Mouse (Mus musculus) adrenal gland, postnatal 25 days (tissue): ENCODE measurements around the gene Mecr. TPM values are rescaled to one million over a fixed set of nuclear protein-coding genes. Genes with fewer than 3 reads are reported as not detected.
A peak's percentile ranks its signal among the peaks of the same experiment; 100 is the strongest.

Experiments
- DNase-seq: peaks from one replicate; pipeline ENCODE4 v3.0.0; 2021; ENCODE audit warnings: mixed read lengths
- total RNA-seq: library from RNA; stranded (reverse); gene quantifications from 2 replicates; pipeline ENCODE4 v1.2.3, GENCODE M21; 2021

The Mecr gene
- total RNA-seq, 1 experiment from 2014 or later = 81.7 TPM

DNA sequence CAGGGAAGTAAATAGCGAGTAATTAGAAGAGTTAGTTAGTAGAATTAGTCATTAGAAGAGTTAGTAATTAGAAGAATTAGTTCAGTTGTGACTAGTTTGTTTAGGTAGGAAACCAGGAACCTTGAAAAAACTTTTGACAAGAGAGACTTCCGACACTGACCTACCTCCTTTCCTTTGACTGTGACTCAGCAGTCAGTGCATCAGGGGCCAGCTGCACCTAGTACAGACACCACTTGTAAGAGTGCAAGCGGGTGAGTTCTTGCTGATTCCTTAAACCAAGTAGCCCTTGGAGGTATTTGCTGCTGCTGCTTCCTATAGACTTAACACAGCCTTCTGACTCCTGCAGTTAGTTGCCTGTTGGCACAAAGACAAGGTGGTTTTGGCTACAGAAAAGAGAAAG is 47.4 kb downstream of the Mecr start:
- DNase-seq = no peak

GRCm38 (mm10) chr4:131897109-131897508 is 53.8 kb downstream of the Mecr start:
- DNase-seq = no peak

- no peak for DNase-seq
Measured at GRCm38 (mm10) chr4:131897787-131898186, 54.5 kb downstream of the Mecr start.

GRCm38 (mm10) chr4:131898503-131899179 is 55.4 kb downstream of the Mecr start:
- DNase-seq = no peak

DNA sequence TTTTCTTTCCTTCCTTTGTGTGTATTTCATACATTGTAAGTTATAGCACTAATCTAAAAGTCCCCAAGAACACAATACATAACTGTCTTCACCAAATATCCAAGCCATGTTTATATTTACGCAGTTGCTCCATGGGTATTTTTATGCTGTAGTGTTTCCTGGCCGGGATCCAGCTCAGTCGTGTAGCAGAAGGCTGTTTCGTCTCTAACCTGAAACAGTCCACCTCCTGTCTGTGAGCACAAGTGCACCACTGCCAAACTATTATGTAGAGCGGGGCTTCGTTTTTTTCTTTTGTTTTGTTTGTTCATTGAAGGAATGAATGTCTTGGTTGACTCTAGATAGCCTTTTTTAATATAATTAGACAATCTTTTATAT is 55.9 kb downstream of the Mecr start:
- no peak for DNase-seq

GRCm38 (mm10) chr4:131901090-131901489 is 57.8 kb downstream of the Mecr start:
- DNase-seq = no peak

GRCm38 (mm10) chr4:131904478-131904877 is 61.2 kb downstream of the Mecr start:
- DNase-seq = peak; percentile 49

- DNase-seq = no peak
Measured at GRCm38 (mm10) chr4:131906423-131906822, 63.2 kb downstream of the Mecr start.

DNA sequence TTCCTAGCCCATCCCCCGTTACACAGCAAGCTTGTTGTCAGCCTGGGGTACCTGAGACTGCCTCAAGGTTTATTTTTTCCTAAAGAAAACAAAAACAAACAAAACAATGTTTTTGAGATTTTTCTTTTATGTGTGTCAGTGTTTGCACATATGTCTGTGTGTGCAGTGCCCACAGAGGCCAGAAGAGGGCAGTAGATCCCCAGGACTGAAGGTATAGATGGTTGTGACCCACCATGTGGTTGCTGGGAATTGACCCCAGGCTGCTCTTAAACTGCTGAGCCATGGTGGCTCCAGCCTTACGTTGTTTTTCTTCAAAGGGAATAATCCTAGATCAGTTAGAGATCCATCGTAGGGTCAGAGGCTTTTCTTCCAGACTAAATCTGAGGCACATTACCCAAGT is 64.6 kb downstream of the Mecr start:
- DNase-seq = no peak

GRCm38 (mm10) chr4:131910237-131910994 is 67.1 kb downstream of the Mecr start:
- DNase-seq = no peak

- no peak for DNase-seq
Measured at GRCm38 (mm10) chr4:131911521-131911920, 68.3 kb downstream of the Mecr start.

DNA sequence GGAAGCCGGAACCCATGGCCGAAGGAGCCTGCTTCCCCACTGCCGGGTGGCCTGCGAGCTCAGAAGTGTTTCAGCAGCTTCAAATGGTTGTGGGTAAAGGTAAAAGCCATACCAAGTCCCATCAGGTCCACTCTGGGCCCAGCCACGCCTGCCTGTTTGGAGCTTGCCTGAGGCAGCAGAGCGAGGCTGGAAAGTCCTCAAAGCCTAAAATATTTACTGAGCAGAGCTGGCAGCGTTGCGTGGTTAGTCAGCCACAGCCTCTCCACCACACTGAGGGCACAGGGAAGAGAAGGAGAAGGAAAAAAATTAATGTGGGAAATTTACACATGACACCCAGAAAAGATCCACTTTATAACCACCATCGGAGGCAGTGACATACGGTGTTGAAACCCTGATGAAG is 70.3 kb downstream of the Mecr start:
- DNase-seq = peak; percentile 47

DNA sequence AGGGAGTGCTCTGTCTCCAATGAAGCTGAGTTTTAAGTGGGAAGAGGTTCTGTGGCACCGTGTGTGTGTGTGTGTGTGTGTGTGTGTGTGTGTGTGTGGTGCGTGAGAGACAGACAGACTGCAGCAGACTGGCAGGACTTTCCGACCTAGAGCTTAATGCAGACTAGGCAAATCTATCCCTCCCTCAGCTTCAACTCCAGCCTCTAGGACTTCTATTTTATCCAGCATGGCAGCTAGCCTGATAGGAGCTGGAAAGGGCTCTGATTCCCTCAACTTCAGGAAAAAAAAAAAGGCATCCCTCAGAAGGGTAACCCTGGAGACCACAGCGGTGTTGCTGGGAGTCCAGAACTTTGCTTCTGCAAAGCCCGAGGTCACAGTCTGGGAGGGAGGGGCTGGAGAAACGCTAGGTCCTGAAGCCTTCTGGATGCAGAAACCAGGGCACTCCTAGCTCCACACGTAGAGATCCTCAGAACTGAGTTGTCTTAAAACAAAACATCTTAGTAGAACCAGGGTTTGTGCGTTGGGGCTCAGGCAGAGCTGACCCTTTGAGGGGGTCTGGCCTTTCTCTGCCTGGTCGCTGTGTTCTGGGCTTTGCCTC is 70.9 kb downstream of the Mecr start:
- no peak for DNase-seq

DNA sequence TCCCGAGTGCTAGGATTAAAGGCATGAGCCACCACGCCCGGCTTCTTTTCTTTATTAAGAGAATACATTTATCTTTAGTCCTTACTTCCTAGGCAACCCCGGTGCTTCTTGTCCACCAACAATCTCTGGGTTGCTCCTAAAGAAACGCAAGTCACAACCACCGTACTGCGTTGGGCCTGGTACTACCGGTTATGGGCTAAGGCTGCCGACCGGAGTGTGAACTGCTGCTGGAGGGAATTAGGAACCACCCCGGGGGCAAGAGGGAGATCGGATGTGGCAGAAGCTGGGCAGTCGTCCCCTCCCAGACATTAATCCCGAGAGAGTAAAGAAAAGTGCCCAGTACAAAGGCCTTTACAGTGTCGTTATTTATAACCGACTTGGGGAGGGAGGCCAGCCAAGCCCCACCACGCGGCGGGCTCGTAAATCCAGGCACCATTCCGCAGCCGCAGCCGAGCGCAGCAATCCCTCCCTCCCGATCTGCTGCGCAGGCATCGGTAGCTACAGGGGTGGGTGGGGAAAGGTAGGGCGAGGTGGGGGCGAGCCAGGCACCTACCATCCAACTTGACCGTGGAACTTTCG is 71.7 kb downstream of the Mecr start:
- DNase-seq = no peak

DNA sequence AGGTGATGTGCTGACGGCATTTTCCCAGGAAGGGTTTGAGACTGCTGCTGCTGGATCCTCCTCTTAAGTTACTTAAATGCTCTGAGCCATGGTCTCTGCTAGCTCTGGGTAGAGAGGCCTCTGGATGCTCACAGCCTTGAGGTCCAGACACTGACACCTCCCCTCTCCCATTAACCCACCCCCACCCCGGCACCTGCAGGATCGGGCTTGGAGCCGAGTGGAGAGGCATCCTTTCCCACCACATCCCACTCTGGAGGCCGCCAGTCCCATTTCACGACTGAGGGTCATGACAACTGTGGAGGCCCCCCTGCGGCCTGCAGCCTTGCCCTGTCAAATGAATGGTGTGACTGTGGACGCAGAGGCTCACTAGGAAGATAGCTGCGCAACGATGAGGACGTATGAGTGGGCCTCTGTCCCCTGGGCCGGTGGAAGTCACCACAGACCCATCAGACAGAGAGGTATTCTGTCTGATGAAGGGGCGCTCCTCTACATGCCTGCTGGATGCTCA is 72.6 kb downstream of the Mecr start:
- DNase-seq = no peak

- DNase-seq = peak; percentile 87
Measured at GRCm38 (mm10) chr4:131916425-131916824, 73.2 kb downstream of the Mecr start.

DNA sequence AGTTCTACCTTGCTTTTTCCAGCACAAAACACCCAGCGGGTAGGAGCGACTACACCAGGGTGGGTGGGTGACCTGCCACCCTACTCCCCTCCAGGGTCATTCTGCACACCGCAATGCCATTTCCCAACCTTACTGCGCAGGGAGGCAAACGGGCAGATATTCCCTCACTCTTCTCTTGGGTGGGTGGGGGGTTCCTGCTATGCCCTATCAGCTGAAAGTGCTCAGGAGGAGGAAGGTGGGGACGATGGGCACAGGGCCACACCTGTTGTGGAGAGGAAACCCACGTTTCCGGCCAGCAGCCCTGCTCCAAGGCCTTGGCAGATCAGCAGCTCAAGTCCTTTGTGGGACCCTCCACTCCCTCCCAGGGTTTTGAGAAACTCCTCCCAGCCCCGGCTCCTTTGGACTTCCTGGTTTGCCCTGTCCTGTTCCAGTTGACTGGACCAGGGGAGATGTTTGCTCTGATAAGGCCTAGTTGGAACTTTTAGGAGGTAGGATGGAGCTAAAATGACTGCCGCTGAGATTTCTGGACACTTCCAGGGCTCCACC is 73.8 kb downstream of the Mecr start:
- DNase-seq = no peak

Other genes with a start within 250 kb of the Mecr start
- gene Ptpru, start 5.2 kb upstream of the Mecr start, total RNA-seq = 44.5 and 46.1 TPM in 2 replicates
- gene Srsf4, start 30.1 kb downstream of the Mecr start, total RNA-seq = 70.9 and 71.7 TPM in 2 replicates
- gene Tmem200b, start 78.3 kb downstream of the Mecr start, total RNA-seq = 4.3 and 7.2 TPM in 2 replicates
- 0.61 TPM in 1 of 2 replicates, not detected in the other for gene Gm10300, start 231.2 kb downstream of the Mecr start, total RNA-seq
- 65.5 and 70.8 TPM in 2 replicates for gene Epb41, start 231.9 kb downstream of the Mecr start, total RNA-seq